Mouse (Mus musculus): Measurements from ENCODE around the gene Ankrd44. TPM values are rescaled to one million over a fixed set of nuclear protein-coding genes. Genes with fewer than 3 reads are reported as not detected.

Gene Ankrd44
- polyA plus RNA-seq, 1 experiment from 2014 or later = 7.6 TPM

- WGBS = 58% methylated on average over 1 of the region's 1 CpGs
These were observed 222.7 kb downstream of the Ankrd44 start for GRCm38 (mm10) chr1:54703466-54703865.

GRCm38 (mm10) chr1:54702918-54703317 lies 223.3 kb downstream of the Ankrd44 start:
- no peak overlapping the region for H3K4me2 ChIP-seq (ENCODE audit: low read depth, low read length)
- H3K4me1 ChIP-seq (ENCODE audit: control insufficient read depth, insufficient read depth, low read length) = no peaks in the 10 kb centered on the region
- H3K27ac ChIP-seq (ENCODE audit: low read length) = no peak overlapping the region
- H3K36me3 ChIP-seq (ENCODE audit: control insufficient read depth, insufficient read depth, low read length) = no peaks in the 10 kb centered on the region
- no peaks in the 10 kb centered on the region for H3K27me3 ChIP-seq (replicated peaks; ENCODE audit: control insufficient read depth, insufficient read depth, low read length)
- no peak for ATAC-seq
- H3K9ac ChIP-seq (ENCODE audit: low read depth, low read length) = no peak overlapping the region
- H3K9me3 ChIP-seq (ENCODE audit: control insufficient read depth, low read length) = no peaks in the 10 kb centered on the region
- no peak overlapping the region for H3K4me3 ChIP-seq (ENCODE audit: low read length)

More at GRCm38 (mm10) chr1:54703466-54703865, 222.7 kb downstream of the Ankrd44 start:
- ATAC-seq = no peak
- Histone ChIP-seq H3K4me3 (ENCODE audit: low read length) (no peak overlapping the region), H3K27me3 (replicated peaks; ENCODE audit: control insufficient read depth, insufficient read depth, low read length) (no peaks in the 10 kb centered on the region), H3K36me3 (ENCODE audit: control insufficient read depth, insufficient read depth, low read length) (no peaks in the 10 kb centered on the region), H3K4me1 (ENCODE audit: control insufficient read depth, insufficient read depth, low read length) (no peaks in the 10 kb centered on the region), H3K27ac (ENCODE audit: low read length) (no peak overlapping the region), H3K9me3 (ENCODE audit: control insufficient read depth, low read length) (no peaks in the 10 kb centered on the region), H3K9ac (ENCODE audit: low read depth, low read length) (no peak overlapping the region), H3K4me2 (ENCODE audit: low read depth, low read length) (no peak overlapping the region)

GRCm38 (mm10) chr1:54695396-54695795 lies 230.8 kb downstream of the Ankrd44 start:
- no peaks in the 10 kb centered on the region for H3K27me3 ChIP-seq (replicated peaks; ENCODE audit: control insufficient read depth, insufficient read depth, low read length)
- no peak for ATAC-seq
- H3K4me2 ChIP-seq (ENCODE audit: low read depth, low read length) = no peak overlapping the region
- no peak overlapping the region for H3K4me3 ChIP-seq (ENCODE audit: low read length)
- no peaks in the 10 kb centered on the region for H3K4me1 ChIP-seq (ENCODE audit: control insufficient read depth, insufficient read depth, low read length)
- WGBS = 89% methylated on average over 3 of the region's 3 CpGs
- H3K9ac ChIP-seq (ENCODE audit: low read depth, low read length) = no peak overlapping the region
- no peak overlapping the region for H3K27ac ChIP-seq (ENCODE audit: low read length)
- H3K36me3 ChIP-seq (ENCODE audit: control insufficient read depth, insufficient read depth, low read length) = no peaks in the 10 kb centered on the region
- H3K9me3 ChIP-seq (ENCODE audit: control insufficient read depth, low read length) = no peaks in the 10 kb centered on the region

- Histone ChIP-seq H3K4me3 (ENCODE audit: low read length) (no peak overlapping the region), H3K9me3 (ENCODE audit: control insufficient read depth, low read length) (no peaks in the 10 kb centered on the region), H3K27me3 (replicated peaks; ENCODE audit: control insufficient read depth, insufficient read depth, low read length) (no peaks in the 10 kb centered on the region), H3K27ac (ENCODE audit: low read length) (no peak overlapping the region), H3K4me1 (ENCODE audit: control insufficient read depth, insufficient read depth, low read length) (no peaks in the 10 kb centered on the region), H3K36me3 (ENCODE audit: control insufficient read depth, insufficient read depth, low read length) (no peaks in the 10 kb centered on the region), H3K9ac (ENCODE audit: low read depth, low read length) (no peak overlapping the region), H3K4me2 (ENCODE audit: low read depth, low read length) (no peak overlapping the region)
- no peak for ATAC-seq
These were observed 234.4 kb downstream of the Ankrd44 start for GRCm38 (mm10) chr1:54691824-54692223.

- Histone ChIP-seq H3K4me3 (ENCODE audit: low read length) (no peak overlapping the region), H3K4me2 (ENCODE audit: low read depth, low read length) (no peak overlapping the region), H3K9me3 (ENCODE audit: control insufficient read depth, low read length) (no peaks in the 10 kb centered on the region), H3K4me1 (ENCODE audit: control insufficient read depth, insufficient read depth, low read length) (no peaks in the 10 kb centered on the region), H3K36me3 (ENCODE audit: control insufficient read depth, insufficient read depth, low read length) (no peaks in the 10 kb centered on the region), H3K27ac (ENCODE audit: low read length) (no peak overlapping the region), H3K9ac (ENCODE audit: low read depth, low read length) (no peak overlapping the region), H3K27me3 (replicated peaks; ENCODE audit: control insufficient read depth, insufficient read depth, low read length) (no peaks in the 10 kb centered on the region)
- 63% methylated on average over 13 of the region's 13 CpGs for WGBS
- no peak for ATAC-seq
These were observed 235.8 kb downstream of the Ankrd44 start for GRCm38 (mm10) chr1:54690291-54690965.

GRCm38 (mm10) chr1:54688441-54688840 lies 237.7 kb downstream of the Ankrd44 start:
- ATAC-seq = no peak

GRCm38 (mm10) chr1:54684316-54684715 lies 241.9 kb downstream of the Ankrd44 start:
- no peaks in the 10 kb centered on the region for H3K27me3 ChIP-seq (replicated peaks; ENCODE audit: control insufficient read depth, insufficient read depth, low read length)
- no peak overlapping the region for H3K4me2 ChIP-seq (ENCODE audit: low read depth, low read length)
- H3K9ac ChIP-seq (ENCODE audit: low read depth, low read length) = no peak overlapping the region
- no peak overlapping the region for H3K27ac ChIP-seq (ENCODE audit: low read length)
- 82% methylated on average over 4 of the region's 4 CpGs for WGBS
- no peaks in the 10 kb centered on the region for H3K36me3 ChIP-seq (ENCODE audit: control insufficient read depth, insufficient read depth, low read length)
- H3K4me3 ChIP-seq (ENCODE audit: low read length) = no peak overlapping the region
- no peak for ATAC-seq
- no peaks in the 10 kb centered on the region for H3K9me3 ChIP-seq (ENCODE audit: control insufficient read depth, low read length)
- no peaks in the 10 kb centered on the region for H3K4me1 ChIP-seq (ENCODE audit: control insufficient read depth, insufficient read depth, low read length)

More at GRCm38 (mm10) chr1:54688441-54688840, 237.7 kb downstream of the Ankrd44 start:
- H3K9me3 ChIP-seq (ENCODE audit: control insufficient read depth, low read length) = no peaks in the 10 kb centered on the region
- no peak overlapping the region for H3K27ac ChIP-seq (ENCODE audit: low read length)
- no peaks in the 10 kb centered on the region for H3K27me3 ChIP-seq (replicated peaks; ENCODE audit: control insufficient read depth, insufficient read depth, low read length)
- H3K9ac ChIP-seq (ENCODE audit: low read depth, low read length) = no peak overlapping the region
- no peak overlapping the region for H3K4me3 ChIP-seq (ENCODE audit: low read length)
- H3K36me3 ChIP-seq (ENCODE audit: control insufficient read depth, insufficient read depth, low read length) = no peaks in the 10 kb centered on the region
- no peak overlapping the region for H3K4me2 ChIP-seq (ENCODE audit: low read depth, low read length)
- no peaks in the 10 kb centered on the region for H3K4me1 ChIP-seq (ENCODE audit: control insufficient read depth, insufficient read depth, low read length)
- WGBS = 87% methylated on average over 3 of the region's 3 CpGs

GRCm38 (mm10) chr1:54679556-54679955 lies 246.6 kb downstream of the Ankrd44 start:
- Histone ChIP-seq H3K4me1 (ENCODE audit: control insufficient read depth, insufficient read depth, low read length) (no peaks in the 10 kb centered on the region), H3K4me3 (ENCODE audit: low read length) (no peak overlapping the region), H3K27ac (ENCODE audit: low read length) (no peak overlapping the region), H3K9me3 (ENCODE audit: control insufficient read depth, low read length) (no peaks in the 10 kb centered on the region), H3K27me3 (replicated peaks; ENCODE audit: control insufficient read depth, insufficient read depth, low read length) (no peaks in the 10 kb centered on the region), H3K36me3 (ENCODE audit: control insufficient read depth, insufficient read depth, low read length) (no peaks in the 10 kb centered on the region), H3K4me2 (ENCODE audit: low read depth, low read length) (no peak overlapping the region), H3K9ac (ENCODE audit: low read depth, low read length) (no peak overlapping the region)
- WGBS = 73% methylated on average over 1 of the region's 1 CpGs
- no peak for ATAC-seq

- no peak overlapping the region for H3K9ac ChIP-seq (ENCODE audit: low read depth, low read length)
- H3K4me3 ChIP-seq (ENCODE audit: low read length) = no peak overlapping the region
- no peaks in the 10 kb centered on the region for H3K4me1 ChIP-seq (ENCODE audit: control insufficient read depth, insufficient read depth, low read length)
- H3K36me3 ChIP-seq (ENCODE audit: control insufficient read depth, insufficient read depth, low read length) = no peaks in the 10 kb centered on the region
- no peaks in the 10 kb centered on the region for H3K9me3 ChIP-seq (ENCODE audit: control insufficient read depth, low read length)
- no peak overlapping the region for H3K27ac ChIP-seq (ENCODE audit: low read length)
- WGBS = 81% methylated on average over 1 of the region's 1 CpGs
- H3K4me2 ChIP-seq (ENCODE audit: low read depth, low read length) = no peak overlapping the region
- H3K27me3 ChIP-seq (replicated peaks; ENCODE audit: control insufficient read depth, insufficient read depth, low read length) = no peaks in the 10 kb centered on the region
- no peak for ATAC-seq
These were observed 248.2 kb downstream of the Ankrd44 start for GRCm38 (mm10) chr1:54678037-54678436.

- H3K9me3 ChIP-seq (ENCODE audit: control insufficient read depth, low read length) = no peaks in the 10 kb centered on the region
- 75% methylated on average over 5 of the region's 5 CpGs for WGBS
- no peak for ATAC-seq
- H3K27me3 ChIP-seq (replicated peaks; ENCODE audit: control insufficient read depth, insufficient read depth, low read length) = no peaks in the 10 kb centered on the region
- no peaks in the 10 kb centered on the region for H3K4me1 ChIP-seq (ENCODE audit: control insufficient read depth, insufficient read depth, low read length)
- H3K9ac ChIP-seq (ENCODE audit: low read depth, low read length) = no peak overlapping the region
- H3K27ac ChIP-seq (ENCODE audit: low read length) = no peak overlapping the region
- no peak overlapping the region for H3K4me2 ChIP-seq (ENCODE audit: low read depth, low read length)
- no peak overlapping the region for H3K4me3 ChIP-seq (ENCODE audit: low read length)
- no peaks in the 10 kb centered on the region for H3K36me3 ChIP-seq (ENCODE audit: control insufficient read depth, insufficient read depth, low read length)
These were observed 250.7 kb downstream of the Ankrd44 start for GRCm38 (mm10) chr1:54675478-54675877.
